Mouse (Mus musculus) gastrocnemius, adult 8-10 months (tissue): ENCODE data around the gene Homer2. TPM values are rescaled to one million over a fixed set of nuclear protein-coding genes. Genes with fewer than 3 reads are reported as not detected.
A peak's percentile ranks its signal among the peaks of the same experiment; 100 is the strongest.

Source experiments
- DNase-seq, 2 experiments: peaks; one replicate each; pipeline ENCODE4 v3.0.0; 2022; ENCODE audit warnings: low spot score in 2 of 2
- total RNA-seq, 4 experiments: library from RNA; stranded (reverse); gene quantifications; 2 replicates each; pipeline ENCODE4 v1.2.4; 2022

The Homer2 gene
- total RNA-seq: 10 to 100 TPM; 40.0 to 53.1 (median 44.0) TPM

- DNase-seq: no peak
Observed at GRCm38 (mm10) chr7:81707471-81708140, at the start of gene Homer2. TSS of gene Homer2 (minus strand) at chr7:81707527.

GRCm38 (mm10) chr7:81747956-81748355, 40.6 kb upstream of the Homer2 start:
- DNase-seq: no peak

GRCm38 (mm10) chr7:81744145-81744544, 36.8 kb upstream of the Homer2 start:
- DNase-seq: peak in 1 of 2 experiments; percentile 4

GRCm38 (mm10) chr7:81740010-81740409, 32.7 kb upstream of the Homer2 start:
- DNase-seq: no peak

GRCm38 (mm10) chr7:81738720-81739385, 31.5 kb upstream of the Homer2 start:
- no peak for DNase-seq

- no peak for DNase-seq
Observed at GRCm38 (mm10) chr7:81735300-81736048, 28.1 kb upstream of the Homer2 start.

GRCm38 (mm10) chr7:81732183-81733089, 25.1 kb upstream of the Homer2 start:
- no peak for DNase-seq

GRCm38 (mm10) chr7:81731181-81731651, 23.9 kb upstream of the Homer2 start:
- no peak for DNase-seq

GRCm38 (mm10) chr7:81729787-81730186, 22.5 kb upstream of the Homer2 start:
- DNase-seq: no peak

- no peak for DNase-seq
Observed at GRCm38 (mm10) chr7:81727716-81728115, 20.4 kb upstream of the Homer2 start.

- DNase-seq: no peak
Observed at GRCm38 (mm10) chr7:81726728-81727005, 19.3 kb upstream of the Homer2 start.

GRCm38 (mm10) chr7:81725986-81726727, 18.8 kb upstream of the Homer2 start:
- no peak for DNase-seq

- DNase-seq: no peak
Observed at GRCm38 (mm10) chr7:81723851-81724250, 16.5 kb upstream of the Homer2 start.

GRCm38 (mm10) chr7:81721271-81721670, 13.9 kb upstream of the Homer2 start:
- no peak for DNase-seq

- DNase-seq: no peak
Observed at GRCm38 (mm10) chr7:81719216-81719661, 11.9 kb upstream of the Homer2 start.

- DNase-seq: no peak
Observed at GRCm38 (mm10) chr7:81718657-81719056, 11.3 kb upstream of the Homer2 start.

- DNase-seq: no peak
Observed at GRCm38 (mm10) chr7:81710166-81710565, 2.8 kb upstream of the Homer2 start.

GRCm38 (mm10) chr7:81708165-81708564, 838 bp upstream of the Homer2 start:
- DNase-seq: no peak

GRCm38 (mm10) chr7:81706416-81707391, 623 bp downstream of the Homer2 start:
- peak in 1 of 2 experiments; percentile 19 for DNase-seq
